Mouse (Mus musculus) v-Abl transformed pro-B cells (cell line): ENCODE data around the gene Grn.

Experiments used
- in situ Hi-C, 2 experiments: fragments of 400-800 bp; cut with MboI; formaldehyde crosslinking; loops; one replicate each; pipeline ENCODE4 v1.15.1; 2025; ENCODE audit not compliant: unreplicated experiment in 2 of 2

The Grn gene

DNA sequence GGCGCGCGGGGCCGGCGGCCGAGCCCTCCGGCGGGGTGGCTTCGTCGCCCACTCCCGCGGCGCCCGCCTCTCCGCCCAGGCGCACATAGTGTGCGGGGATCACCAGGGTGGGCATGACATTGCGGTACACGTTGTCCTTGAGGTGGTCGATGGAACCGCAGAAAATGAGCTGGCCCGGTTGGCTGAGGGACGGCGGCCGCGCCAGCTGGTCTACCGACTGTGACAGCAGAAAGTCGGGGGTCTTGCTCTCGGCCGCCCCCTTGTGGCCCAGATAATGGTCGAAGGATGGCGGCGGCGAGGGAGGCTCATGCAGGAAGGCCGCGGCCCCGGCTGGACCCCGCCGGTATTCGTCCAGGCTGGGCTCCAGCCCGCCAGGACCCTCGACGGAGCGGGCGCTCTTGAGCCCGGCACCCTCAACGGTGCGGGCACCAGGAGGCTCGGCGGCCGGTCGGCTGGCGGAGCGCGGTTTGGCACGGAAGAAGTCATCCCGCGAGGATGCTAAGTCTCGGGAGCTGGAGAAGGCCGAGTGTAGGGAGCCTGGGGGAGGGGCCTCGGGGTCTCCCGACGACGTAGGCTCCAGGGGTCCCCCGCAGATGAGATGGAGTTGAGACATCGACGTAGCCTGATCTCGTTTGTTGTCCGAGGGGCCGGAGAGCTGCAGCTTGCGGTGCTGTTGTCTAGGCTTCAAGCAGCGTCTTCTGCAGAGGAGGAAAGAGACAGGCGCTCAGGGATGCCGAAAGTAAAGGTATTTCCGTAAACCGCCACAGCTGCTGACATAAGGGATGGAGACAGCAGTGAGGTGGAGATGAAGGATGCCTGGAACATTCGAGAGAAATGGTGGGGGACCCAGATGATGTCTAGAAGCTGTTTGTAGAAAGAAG, 8.3 kb downstream of the Grn start:
- in situ Hi-C loops = loop anchor here in 1 of 2 experiments (10.0 kb wide), 1 partner anchor 134 kb away; no protein-coding TSS in a partner anchor

DNA sequence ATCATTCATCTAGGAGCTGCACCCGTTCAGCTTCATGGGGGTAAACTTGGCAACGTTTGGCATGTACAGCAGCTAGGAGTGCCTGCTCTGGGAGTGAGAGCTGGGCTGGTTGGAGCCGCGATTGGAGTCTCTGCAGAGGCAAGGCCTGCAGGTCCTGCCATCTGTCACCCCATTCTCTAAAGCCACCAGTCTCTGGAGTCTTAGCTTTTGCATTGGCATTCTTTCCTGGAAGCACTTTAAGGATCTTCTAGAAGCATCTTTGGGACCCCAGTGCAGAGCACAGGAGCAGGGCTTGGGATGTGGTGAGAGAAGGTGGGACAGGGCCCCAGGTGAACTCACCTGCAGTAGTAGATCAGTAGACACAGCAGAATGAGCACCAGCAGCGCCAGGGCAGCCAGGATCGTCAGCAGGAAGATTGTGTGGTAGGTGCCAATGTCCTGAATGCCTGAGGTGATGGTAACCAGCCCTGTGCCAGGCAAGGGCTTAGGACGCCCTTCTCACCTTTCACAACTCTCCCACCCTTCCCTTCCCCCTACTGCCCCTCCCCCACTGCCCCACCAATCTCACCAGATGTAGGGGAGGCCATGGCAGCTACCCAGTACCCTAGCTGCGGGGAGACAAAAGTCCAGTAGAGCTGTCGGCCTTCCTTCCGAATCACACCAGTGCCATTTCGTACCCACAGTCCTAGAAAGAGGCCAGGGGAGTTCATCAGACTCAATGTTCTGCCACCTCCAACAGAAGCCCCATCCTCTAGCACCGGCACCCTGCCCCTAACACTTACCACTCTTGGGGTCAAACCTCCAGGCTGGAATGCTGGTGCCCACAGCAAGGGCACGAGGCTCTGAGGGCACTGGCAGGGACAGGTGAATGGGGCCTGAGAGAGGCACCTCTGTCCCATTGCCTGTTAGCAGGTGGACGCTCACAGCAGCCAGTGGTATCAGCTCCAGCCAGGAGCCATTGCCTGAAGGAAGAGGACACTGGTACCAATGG, 9.3 kb downstream of the Grn start:
- in situ Hi-C loops = loop anchor here in 1 of 2 experiments (10.0 kb wide), 1 partner anchor 135 kb away; no protein-coding TSS in a partner anchor

DNA sequence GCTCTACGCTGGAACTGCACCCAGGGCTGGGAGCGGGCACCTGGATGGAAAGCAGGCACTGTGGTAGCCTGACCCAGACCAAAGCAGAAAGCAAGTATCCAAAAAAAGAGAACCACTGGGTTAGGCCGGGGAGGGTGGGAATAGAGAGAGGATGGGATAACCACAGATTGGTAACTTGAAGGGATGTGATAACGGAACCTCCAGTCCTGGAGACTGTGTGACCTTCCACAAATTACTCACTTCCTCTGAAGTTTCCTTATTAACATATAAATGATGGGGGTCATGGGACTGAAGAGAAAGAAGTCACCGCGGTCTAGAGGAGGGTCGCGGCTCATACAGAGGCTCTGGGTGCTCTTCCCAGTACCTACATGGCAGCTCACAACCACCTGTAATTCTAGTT, 10.1 kb downstream of the Grn start:
- in situ Hi-C loops = no loop called here

- in situ Hi-C loops = no loop called here
Observed at GRCm38 (mm10) chr11:102441434-102441833, 11.3 kb downstream of the Grn start.

DNA sequence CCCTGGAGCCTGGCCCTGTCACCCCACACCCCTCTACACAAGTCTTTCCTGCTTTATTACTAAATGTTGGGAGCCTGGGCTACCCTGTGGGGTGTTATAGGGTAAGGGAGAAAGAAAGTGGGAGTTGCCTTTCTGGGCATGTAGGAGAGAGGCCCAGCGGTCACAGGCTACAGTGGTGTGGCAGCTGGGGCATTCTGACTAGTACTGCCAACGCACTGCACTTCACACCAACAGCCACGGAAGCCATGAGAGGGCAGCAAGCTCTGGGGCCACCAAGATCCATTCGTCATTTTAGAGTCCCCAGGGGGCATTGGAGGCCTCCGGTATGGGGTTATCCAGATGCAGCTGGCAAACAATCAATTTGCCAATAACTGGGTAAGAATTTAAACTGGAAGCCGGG, 12.0 kb downstream of the Grn start:
- in situ Hi-C loops = no loop called here

GRCm38 (mm10) chr11:102443740-102444139, 13.6 kb downstream of the Grn start:
- in situ Hi-C loops = no loop called here

DNA sequence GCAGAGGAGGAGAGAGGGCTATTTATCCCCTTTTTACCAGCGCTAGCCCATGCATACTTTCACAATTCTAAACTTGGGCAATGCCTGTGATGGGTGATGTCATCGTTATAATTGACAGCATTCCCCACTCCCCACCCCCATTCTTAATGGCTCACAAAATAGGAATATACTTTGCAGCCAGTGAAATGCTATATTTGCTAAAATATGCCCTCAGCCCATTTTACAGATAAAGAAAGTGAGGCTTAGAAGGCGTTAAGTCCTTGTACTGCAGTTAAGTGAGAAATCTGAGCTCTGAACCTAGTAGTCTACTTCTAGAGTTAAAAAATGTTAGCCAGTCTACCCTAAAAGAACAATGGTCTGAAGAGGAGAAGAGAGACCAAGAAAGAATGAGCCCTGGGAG, 14.2 kb downstream of the Grn start:
- in situ Hi-C loops = no loop called here

- in situ Hi-C loops = no loop called here
Observed at GRCm38 (mm10) chr11:102444781-102445180, 14.7 kb downstream of the Grn start.

- in situ Hi-C loops = no loop called here
Observed at GRCm38 (mm10) chr11:102445264-102445890, 15.3 kb downstream of the Grn start.

- in situ Hi-C loops = no loop called here
Observed at GRCm38 (mm10) chr11:102445891-102446361, 15.8 kb downstream of the Grn start.

DNA sequence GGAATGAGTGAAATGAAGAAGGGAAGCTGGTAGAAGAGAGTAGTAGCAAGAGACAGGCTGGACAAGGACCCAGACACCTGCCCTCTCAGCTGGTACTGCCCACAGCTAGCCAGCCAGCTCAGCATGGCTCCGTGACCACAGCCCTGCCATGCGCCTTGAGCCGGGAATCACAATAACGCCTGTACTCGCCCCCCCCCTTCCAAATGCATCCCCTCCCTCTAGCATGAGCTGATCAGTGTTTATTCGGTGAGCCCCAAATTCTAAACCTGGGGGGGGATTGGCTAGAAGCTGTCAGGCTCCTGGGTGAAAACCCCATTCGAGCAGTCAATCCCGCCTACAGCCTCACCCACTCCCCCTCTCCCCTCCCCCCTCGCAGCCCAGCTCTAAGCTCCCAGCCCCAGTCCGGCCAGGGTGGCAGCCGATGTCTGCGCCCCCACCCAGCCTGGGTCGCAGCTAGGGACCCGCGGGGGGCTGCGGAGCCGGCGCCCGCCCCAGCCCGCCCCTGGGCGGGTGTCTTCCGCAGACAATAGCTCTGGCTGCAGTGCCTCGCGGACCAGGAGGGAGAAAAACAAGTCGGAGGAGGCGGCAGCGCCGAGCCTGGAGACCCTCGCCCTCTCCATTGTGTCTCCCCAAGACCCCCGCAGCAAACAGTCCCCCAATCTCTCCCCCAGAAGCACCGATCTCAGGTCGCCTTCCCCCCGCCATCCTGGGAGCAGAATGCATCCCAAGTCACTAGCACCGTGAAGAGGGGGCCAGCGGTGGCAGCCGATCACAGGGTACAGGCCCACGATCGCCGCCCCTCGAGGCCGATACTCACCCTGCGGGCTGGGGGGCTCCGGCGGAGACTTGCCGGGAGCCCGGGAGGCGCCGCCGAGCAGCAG, 16.7 kb downstream of the Grn start:
- in situ Hi-C loops = no loop called here

- in situ Hi-C loops = no loop called here
Observed at GRCm38 (mm10) chr11:102447497-102447896, 17.4 kb downstream of the Grn start, which contains the start of gene Fam171a2. Gene Fam171a2 (minus strand): TSS chr11:102447682.

- in situ Hi-C loops = no loop called here
Observed at GRCm38 (mm10) chr11:102448327-102448726, 18.2 kb downstream of the Grn start.

DNA sequence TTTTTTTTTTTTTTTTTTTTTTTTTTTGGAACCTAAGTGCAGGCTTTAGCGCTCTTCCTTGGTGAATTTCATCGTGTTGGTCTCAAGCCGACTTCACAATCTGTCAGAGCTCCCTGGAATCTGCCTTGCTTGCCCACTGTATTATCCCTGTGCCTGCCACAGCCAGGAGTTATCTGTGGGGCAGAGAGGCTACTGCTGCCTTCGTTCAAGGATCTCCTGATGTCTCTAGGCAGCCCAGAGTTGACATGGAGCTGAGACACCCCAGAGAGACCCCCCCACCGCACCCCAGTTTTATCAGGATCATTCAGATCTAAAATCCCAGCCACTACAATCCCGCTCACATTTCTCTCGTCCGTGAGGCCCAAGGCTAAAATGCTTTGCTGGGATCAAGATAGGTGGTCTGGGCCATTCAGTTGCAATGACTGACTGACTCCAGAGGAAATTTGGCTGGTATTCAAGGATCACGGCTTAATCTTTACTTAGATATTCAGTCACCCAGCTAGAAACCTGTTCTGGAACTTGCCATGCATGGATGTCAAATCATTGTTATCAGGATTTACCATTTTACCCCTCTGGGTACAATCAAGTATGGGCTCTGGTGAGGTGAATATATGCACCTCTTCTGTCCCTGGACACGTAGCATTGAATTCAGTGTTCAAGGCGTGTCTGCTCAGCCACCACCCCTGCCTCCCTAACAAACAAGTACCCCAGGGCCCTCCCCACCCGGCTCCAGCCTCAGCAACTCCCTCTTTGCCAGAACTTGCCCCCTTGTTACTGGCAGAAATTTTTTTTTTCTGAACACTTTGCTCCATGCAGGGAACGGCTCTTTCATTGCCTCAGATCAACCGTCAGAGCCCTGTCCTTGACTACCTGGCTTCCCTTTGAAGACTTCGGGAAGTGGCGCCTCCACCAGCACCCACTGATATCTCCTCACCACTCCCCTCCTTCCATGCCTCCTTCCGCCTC, 19.2 kb downstream of the Grn start:
- in situ Hi-C loops = no loop called here

DNA sequence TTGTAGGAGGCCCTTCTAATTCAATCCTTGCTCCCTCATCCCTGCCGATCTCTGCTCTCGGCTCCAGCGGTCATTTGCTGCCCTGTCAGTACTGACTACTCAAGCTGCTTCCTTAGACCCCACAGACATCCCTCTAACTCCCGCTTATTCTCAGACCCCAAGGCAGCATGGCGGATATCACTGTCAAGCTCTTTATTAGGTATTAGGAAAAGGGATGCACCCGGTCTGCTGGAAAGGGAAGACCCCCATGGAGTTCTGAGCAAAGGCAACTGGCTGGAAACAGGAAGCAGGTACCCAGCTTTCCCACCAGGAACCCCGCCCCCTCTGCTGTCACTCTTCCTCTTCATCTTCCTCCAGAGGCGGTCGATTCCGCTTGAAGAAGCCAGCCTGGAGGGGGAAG, 23.0 kb downstream of the Grn start:
- in situ Hi-C loops = no loop called here

DNA sequence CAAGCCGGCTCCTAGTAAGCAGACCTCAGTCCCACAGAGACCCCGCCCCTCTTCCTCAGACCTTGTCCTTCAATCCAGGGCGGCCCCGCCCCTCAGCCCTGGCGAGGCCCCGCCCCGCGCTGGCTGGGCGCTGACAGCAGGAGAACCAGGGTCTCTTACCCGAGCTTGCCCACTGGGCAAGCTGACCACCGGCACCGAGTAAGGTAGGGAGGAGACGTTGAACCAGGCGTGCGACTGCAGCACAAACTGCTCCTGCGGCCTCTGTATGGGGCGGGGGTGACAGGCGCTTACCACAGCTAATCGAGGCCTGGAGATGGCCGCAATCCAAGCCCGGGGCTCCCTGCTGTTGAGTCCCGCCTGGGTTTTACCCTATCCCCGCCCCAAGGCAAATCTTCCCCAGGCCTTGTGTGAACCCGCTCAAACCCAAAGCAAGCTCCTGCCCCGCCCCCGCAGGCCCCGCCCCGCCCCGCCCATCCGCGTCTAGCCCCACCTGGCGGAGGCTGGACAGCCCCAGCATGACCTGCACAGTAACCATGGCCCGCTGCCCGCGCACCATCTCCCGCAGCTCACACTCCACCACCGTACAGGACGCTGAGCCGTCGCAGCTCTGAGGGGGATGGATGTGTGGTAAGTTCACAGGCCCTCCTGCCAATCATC, 25.8 kb downstream of the Grn start:
- in situ Hi-C loops = no loop called here

- in situ Hi-C loops = no loop called here
Observed at GRCm38 (mm10) chr11:102460541-102460940, 30.4 kb downstream of the Grn start.

- in situ Hi-C loops = no loop called here
Observed at GRCm38 (mm10) chr11:102461764-102462163, 31.6 kb downstream of the Grn start.
